Comparison of ENCODE assay signal across 15 mouse cellular contexts in the genomic region with DNA sequence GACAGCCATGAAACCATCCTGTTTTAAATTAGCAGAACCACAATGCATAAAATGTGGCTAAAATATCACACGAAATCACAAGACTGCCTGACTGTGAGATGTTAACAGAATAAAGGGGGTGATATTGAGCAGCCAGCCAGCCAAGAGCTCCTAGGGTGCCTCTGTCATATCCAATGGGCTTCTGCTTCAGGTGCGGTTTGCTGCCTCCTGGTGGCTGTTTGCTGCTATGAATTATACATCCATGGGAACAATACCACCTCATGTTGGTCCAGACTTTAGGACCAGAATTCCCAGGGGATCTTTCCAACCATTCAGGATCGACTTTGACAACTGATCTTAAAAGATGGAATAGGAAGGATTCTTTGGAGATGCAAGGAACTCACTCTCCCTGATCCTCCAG. TPM values are rescaled to one million over a fixed set of nuclear protein-coding genes. Genes with fewer than 3 reads are reported as not detected.
DNase-seq lines count a peak whose midpoint lies in the region; ATAC-seq and TF ChIP-seq lines count a peak whose summit lies in the region.
"Had no signal": no experiment of that assay in that cellular context is flagged by ENCODE, and none has a peak within 500 bp of the region (broad histone marks: within the 10 kb centered on the region; RNA-seq: fewer than 3 reads in every experiment).

No protein-coding gene starts in this region.

- H3K9me3 ChIP-seq in kidney, postnatal 0 days (replicated peaks; ENCODE audit: low read length) = 0 out of 2 replicates have a peak, but pooled peaks cover 3% of the 10 kb centered on the region
- peaks cover 16% of the 10 kb centered on the region for H3K9me3 ChIP-seq in kidney, embryonic 16.5 days (ENCODE audit: low read length)
- H3K9me3 ChIP-seq in E14TG2a.4 (ENCODE audit: low read length) = no peaks in the 10 kb centered on the region
- H3K9me3 ChIP-seq in intestine, embryonic 16.5 days (ENCODE audit: control insufficient read depth, low read length) = no peaks in the 10 kb centered on the region
- H3K9me3 ChIP-seq in forebrain, embryonic 14.5 days (replicated peaks; ENCODE audit: control insufficient read depth, low read length) = peaks cover 9% of the 10 kb centered on the region; the same call in 1 of the 2 replicates

- H3K4me3 ChIP-seq in kidney, postnatal 0 days (replicated peaks; ENCODE audit: low read depth, low read length) = no peak overlapping the region
- H3K4me3 ChIP-seq in kidney, embryonic 16.5 days (ENCODE audit: low read length) = no peak overlapping the region
- no peak overlapping the region for H3K4me3 ChIP-seq in E14TG2a.4 (replicated peaks; ENCODE audit: low read length)
- H3K4me3 ChIP-seq in intestine, embryonic 16.5 days (ENCODE audit: low read length) = no peak overlapping the region
- no peak overlapping the region for H3K4me3 ChIP-seq in forebrain, embryonic 14.5 days (ENCODE audit: low read depth, low read length)
- H3K4me3 ChIP-seq: erythroblast, embryonic 14.5 days; myocyte had no signal

- 49% methylated on average over 3 of the region's 3 CpGs for WGBS in kidney, postnatal 0 days
- 56% methylated on average over 3 of the region's 3 CpGs for WGBS in kidney, embryonic 16.5 days
- WGBS in intestine, embryonic 16.5 days = 58% methylated on average over 3 of the region's 3 CpGs
- WGBS in forebrain, embryonic 14.5 days = 56% methylated on average over 3 of the region's 3 CpGs

- H3K36me3 ChIP-seq in kidney, postnatal 0 days (ENCODE audit: insufficient read depth, low read length) = no peaks in the 10 kb centered on the region
- no peaks in the 10 kb centered on the region for H3K36me3 ChIP-seq in kidney, embryonic 16.5 days (ENCODE audit: insufficient read depth, low read length)
- no peaks in the 10 kb centered on the region for H3K36me3 ChIP-seq in E14TG2a.4 (ENCODE audit: insufficient read depth, low read length)
- H3K36me3 ChIP-seq in intestine, embryonic 16.5 days (ENCODE audit: control insufficient read depth, insufficient read depth, low read length) = no peaks in the 10 kb centered on the region
- H3K36me3 ChIP-seq in forebrain, embryonic 14.5 days (ENCODE audit: control insufficient read depth, insufficient read depth, low read length) = no peaks in the 10 kb centered on the region

- no peak for DNase-seq in kidney, postnatal 0 days (ENCODE audit: low spot score)
- DNase-seq in WW6 (ENCODE audit: low read depth, low spot score) = peak; percentile 50
- DNase-seq in retina, postnatal 1 day = peak; percentile 19
- no peak for DNase-seq in forebrain, embryonic 14.5 days (ENCODE audit: low spot score)
- DNase-seq: cerebellum, adult 8-10 months; gastrocnemius, postnatal 36 days; heart, postnatal 4 days; kidney, postnatal 14 days; right cerebral cortex, postnatal 25 days had no signal

- H3K9ac ChIP-seq in kidney, postnatal 0 days (ENCODE audit: low read depth, low read length) = no peak overlapping the region
- no peak overlapping the region for H3K9ac ChIP-seq in kidney, embryonic 16.5 days (replicated peaks; ENCODE audit: low read length)
- H3K9ac ChIP-seq in intestine, embryonic 16.5 days (ENCODE audit: low read depth, low read length) = no peak overlapping the region
- no peak overlapping the region for H3K9ac ChIP-seq in forebrain, embryonic 14.5 days (ENCODE audit: low read length)

- no peak overlapping the region for H3K27ac ChIP-seq in kidney, postnatal 0 days
- no peak overlapping the region for H3K27ac ChIP-seq in kidney, embryonic 16.5 days (ENCODE audit: low read length)
- H3K27ac ChIP-seq in intestine, embryonic 16.5 days (ENCODE audit: low read length) = no peak overlapping the region
- no peak overlapping the region for H3K27ac ChIP-seq in forebrain, embryonic 14.5 days (ENCODE audit: low read depth, low read length)

- H3K4me2 ChIP-seq in kidney, postnatal 0 days (ENCODE audit: low read length) = no peak overlapping the region
- H3K4me2 ChIP-seq in kidney, embryonic 16.5 days (replicated peaks; ENCODE audit: low read depth, low read length) = no peak overlapping the region
- no peak overlapping the region for H3K4me2 ChIP-seq in intestine, embryonic 16.5 days (ENCODE audit: low read depth, low read length)
- no peak overlapping the region for H3K4me2 ChIP-seq in forebrain, embryonic 14.5 days (ENCODE audit: low read length)

- H3K27me3 ChIP-seq in kidney, postnatal 0 days (ENCODE audit: insufficient read depth, low read length) = no peaks in the 10 kb centered on the region
- no peaks in the 10 kb centered on the region for H3K27me3 ChIP-seq in kidney, embryonic 16.5 days (ENCODE audit: insufficient read depth, low read length)
- 0 out of 2 replicates have a peak, but pooled peaks cover 4% of the 10 kb centered on the region for H3K27me3 ChIP-seq in E14TG2a.4 (ENCODE audit: insufficient read depth, low read length)
- no peaks in the 10 kb centered on the region for H3K27me3 ChIP-seq in intestine, embryonic 16.5 days (replicated peaks; ENCODE audit: control insufficient read depth, insufficient read depth, low read length)
- no peaks in the 10 kb centered on the region for H3K27me3 ChIP-seq in forebrain, embryonic 14.5 days (replicated peaks; ENCODE audit: control insufficient read depth, insufficient read depth, low read length)

- H3K4me1 ChIP-seq in kidney, postnatal 0 days (replicated peaks; ENCODE audit: insufficient read depth, low read length) = no peaks in the 10 kb centered on the region
- H3K4me1 ChIP-seq in kidney, embryonic 16.5 days (ENCODE audit: insufficient read depth, low read length) = no peaks in the 10 kb centered on the region
- no peaks in the 10 kb centered on the region for H3K4me1 ChIP-seq in E14TG2a.4 (replicated peaks; ENCODE audit: low read depth, low read length)
- no peaks in the 10 kb centered on the region for H3K4me1 ChIP-seq in intestine, embryonic 16.5 days (ENCODE audit: control insufficient read depth, insufficient read depth, low read length)
- H3K4me1 ChIP-seq in forebrain, embryonic 14.5 days (ENCODE audit: control insufficient read depth, insufficient read depth, low read length) = no peaks in the 10 kb centered on the region

- TF ChIP-seq CTCF in kidney, postnatal 0 days (IDR thresholded peaks at IDR 0.05; ENCODE audit: low read depth) = peak; percentile 48; the same call in 1 of the 2 replicates
- TF ChIP-seq CTCF in E14TG2a.4 (conservative IDR thresholded peaks at IDR 0.05; ENCODE audit: low read length) = peak; percentile 90

- ATAC-seq in kidney, postnatal 0 days (replicated peaks; ENCODE audit: low FRiP score, low read depth) = no peak
- ATAC-seq in kidney, embryonic 16.5 days (ENCODE audit: low FRiP score, low TSS enrichment) = no peak
- ATAC-seq in monocyte, adult 5-6 weeks (replicated peaks; ENCODE audit: insufficient number of reproducible peaks, low FRiP score, low TSS enrichment, poor library complexity, severe bottlenecking) = no peak
- no peak for ATAC-seq in intestine, embryonic 16.5 days
- ATAC-seq in forebrain, embryonic 14.5 days = no peak

RNA-seq across cellular contexts. Expression of gene Zbtb43, which starts 27.3 kb away (rescaled TPM):
- polyA plus RNA-seq in kidney, postnatal 0 days (2015; fragmentation: Nextera tagmentation; extraction: Ambion mirVana) = 13.9 and 15.3 TPM in 2 replicates
- polyA plus RNA-seq in kidney, embryonic 16.5 days (2015; fragmentation: Nextera tagmentation; extraction: Ambion mirVana) = 17.7 and 20.8 TPM in 2 replicates
- total RNA-seq in monocyte, adult 5-6 weeks (2017) = 19.0 to 32.6 TPM (median 24.4 TPM) in 3 replicates
- polyA plus RNA-seq in intestine, embryonic 16.5 days (2015; fragmentation: Nextera tagmentation; extraction: Ambion mirVana) = 10.8 and 13.5 TPM in 2 replicates
- 29.0 and 33.2 TPM in 2 replicates for polyA plus RNA-seq in forebrain, embryonic 14.5 days (2014; fragmentation: Nextera tagmentation; extraction: Ambion mirVana)

Comparison
In these comparisons a context has a peak if more than half of its experiments do, and no peak if none do; other contexts are left out.
1. DNase-seq: peak in WW6 (single experiment) and retina, postnatal 1 day (single experiment); none in kidney, postnatal 0 days (single experiment) and forebrain, embryonic 14.5 days (single experiment).